ENCODE assay signal across 23 mouse cellular contexts in genomic region chr7:136405391-136405790, GRCm38 (mm10).
DNase-seq lines count a peak whose midpoint lies in the region; ATAC-seq and TF ChIP-seq lines count a peak whose summit lies in the region.
"Had no signal": no experiment of that assay in that cellular context is flagged by ENCODE, and none has a peak within 500 bp of the region (broad histone marks: within the 10 kb centered on the region; RNA-seq: fewer than 3 reads in every experiment).

No protein-coding gene starts in this region.

- DNase-seq in embryonic facial prominence, embryonic 14.5 days (ENCODE audit: low spot score), result peak; percentile 79
- DNase-seq in embryonic facial prominence, embryonic 10.5 days (ENCODE audit: low spot score), result no peak
- peak; percentile 33 for DNase-seq in kidney, adult 11 months
- DNase-seq in limb, embryonic 14.5 days (ENCODE audit: low spot score), result peak; percentile 76
- no peak for DNase-seq in spleen, postnatal 14 days (ENCODE audit: low spot score in 2 of 2)
- DNase-seq: B cell, adult 2 months; cerebellum, adult 11-12 months; cerebellum, postnatal 14 days; gastrocnemius, postnatal 10 days; heart, postnatal 4 days; layer of hippocampus, postnatal 36 days; liver, embryonic 13.5 days; right cerebral cortex, postnatal 25 days; thymus, adult 2 months had no signal

- H3K27me3 ChIP-seq in embryonic facial prominence, embryonic 14.5 days (replicated peaks; ENCODE audit: control insufficient read depth, insufficient read depth, low read length), result no peaks in the 10 kb centered on the region
- H3K27me3 ChIP-seq in embryonic facial prominence, embryonic 10.5 days (replicated peaks; ENCODE audit: low read depth, poor library complexity, severe bottlenecking), result 0 out of 2 replicates have a peak, but pooled peaks cover 6% of the 10 kb centered on the region
- H3K27me3 ChIP-seq in kidney, embryonic 15.5 days, result 0 out of 2 replicates have a peak, but pooled peaks cover 7% of the 10 kb centered on the region
- no peaks in the 10 kb centered on the region for H3K27me3 ChIP-seq in kidney, embryonic 16.5 days (ENCODE audit: insufficient read depth, low read length)
- no peaks in the 10 kb centered on the region for H3K27me3 ChIP-seq in limb, embryonic 14.5 days (ENCODE audit: control insufficient read depth, insufficient read depth, low read length)
- H3K27me3 ChIP-seq: embryonic facial prominence, embryonic 15.5 days; hindbrain, embryonic 15.5 days; liver, embryonic 13.5 days had no signal

- H3K4me2 ChIP-seq in embryonic facial prominence, embryonic 14.5 days (ENCODE audit: low read depth, low read length), result no peak overlapping the region
- H3K4me2 ChIP-seq in kidney, embryonic 15.5 days, result no peak overlapping the region
- H3K4me2 ChIP-seq in kidney, embryonic 16.5 days (replicated peaks; ENCODE audit: low read depth, low read length), result no peak overlapping the region
- H3K4me2 ChIP-seq in limb, embryonic 14.5 days (replicated peaks; ENCODE audit: low read depth, low read length, severe bottlenecking), result no peak overlapping the region
- H3K4me2 ChIP-seq: hindbrain, embryonic 15.5 days; liver, embryonic 13.5 days had no signal

- H3K9me3 ChIP-seq in embryonic facial prominence, embryonic 14.5 days (ENCODE audit: control insufficient read depth, low read length), result no peaks in the 10 kb centered on the region
- H3K9me3 ChIP-seq in embryonic facial prominence, embryonic 10.5 days, result no peaks in the 10 kb centered on the region
- no peaks in the 10 kb centered on the region for H3K9me3 ChIP-seq in kidney, embryonic 15.5 days (replicated peaks)
- no peaks in the 10 kb centered on the region for H3K9me3 ChIP-seq in kidney, embryonic 16.5 days (ENCODE audit: low read length)
- no peaks in the 10 kb centered on the region for H3K9me3 ChIP-seq in limb, embryonic 14.5 days (ENCODE audit: control insufficient read depth, low read length)
- H3K9me3 ChIP-seq: embryonic facial prominence, embryonic 15.5 days; hindbrain, embryonic 15.5 days; liver, embryonic 13.5 days; lung, embryonic 15.5 days; midbrain, embryonic 10.5 days had no signal

- ATAC-seq in embryonic facial prominence, embryonic 14.5 days (ENCODE audit: low read depth), result no peak
- no peak for ATAC-seq in kidney, embryonic 15.5 days (replicated peaks; ENCODE audit: low FRiP score)
- no peak for ATAC-seq in kidney, embryonic 16.5 days (ENCODE audit: low FRiP score, low TSS enrichment)
- ATAC-seq in limb, embryonic 14.5 days (ENCODE audit: low FRiP score, low read depth), result no peak
- ATAC-seq: intestine, embryonic 16.5 days had no signal

- WGBS in embryonic facial prominence, embryonic 14.5 days, result 42% methylated on average over 8 of the region's 8 CpGs
- 83% methylated on average over 8 of the region's 8 CpGs for WGBS in embryonic facial prominence, embryonic 10.5 days
- WGBS in kidney, embryonic 15.5 days, result 36% methylated on average over 8 of the region's 8 CpGs
- WGBS in kidney, embryonic 16.5 days, result 35% methylated on average over 8 of the region's 8 CpGs
- WGBS in limb, embryonic 14.5 days, result 18% methylated on average over 8 of the region's 8 CpGs

- no peak overlapping the region for H3K9ac ChIP-seq in embryonic facial prominence, embryonic 14.5 days (ENCODE audit: low read depth, low read length)
- no peak overlapping the region for H3K9ac ChIP-seq in kidney, embryonic 15.5 days
- H3K9ac ChIP-seq in kidney, embryonic 16.5 days (replicated peaks; ENCODE audit: low read length), result no peak overlapping the region
- no peak overlapping the region for H3K9ac ChIP-seq in limb, embryonic 14.5 days (ENCODE audit: low read depth, low read length, severe bottlenecking)
- H3K9ac ChIP-seq: embryonic facial prominence, embryonic 15.5 days; hindbrain, embryonic 15.5 days; liver, embryonic 13.5 days; lung, embryonic 15.5 days had no signal

- H3K4me1 ChIP-seq in embryonic facial prominence, embryonic 14.5 days (ENCODE audit: control insufficient read depth, insufficient read depth, low read length), result peaks cover 34% of the 10 kb centered on the region
- H3K4me1 ChIP-seq in embryonic facial prominence, embryonic 10.5 days, result peaks cover 22% of the 10 kb centered on the region
- H3K4me1 ChIP-seq in kidney, embryonic 15.5 days, result peaks cover 20% of the 10 kb centered on the region
- peaks cover 17% of the 10 kb centered on the region for H3K4me1 ChIP-seq in kidney, embryonic 16.5 days (ENCODE audit: insufficient read depth, low read length)
- peaks cover 45% of the 10 kb centered on the region for H3K4me1 ChIP-seq in limb, embryonic 14.5 days (ENCODE audit: control insufficient read depth, insufficient read depth, low read length)
- H3K4me1 ChIP-seq: liver, embryonic 13.5 days; midbrain, embryonic 10.5 days had no signal

- H3K36me3 ChIP-seq in embryonic facial prominence, embryonic 14.5 days (ENCODE audit: control insufficient read depth, insufficient read depth, low read length), result no peaks in the 10 kb centered on the region
- no peaks in the 10 kb centered on the region for H3K36me3 ChIP-seq in embryonic facial prominence, embryonic 10.5 days (replicated peaks)
- no peaks in the 10 kb centered on the region for H3K36me3 ChIP-seq in kidney, embryonic 15.5 days
- H3K36me3 ChIP-seq in kidney, embryonic 16.5 days (ENCODE audit: insufficient read depth, low read length), result no peaks in the 10 kb centered on the region
- no peaks in the 10 kb centered on the region for H3K36me3 ChIP-seq in limb, embryonic 14.5 days (ENCODE audit: control insufficient read depth, insufficient read depth, low read length)
- H3K36me3 ChIP-seq: embryonic facial prominence, embryonic 15.5 days; hindbrain, embryonic 15.5 days; liver, embryonic 13.5 days; lung, embryonic 15.5 days; midbrain, embryonic 10.5 days had no signal

- TF ChIP-seq POLR2A in limb, embryonic 14.5 days (IDR thresholded peaks at IDR 0.05; ENCODE audit: borderline replicate concordance, extremely low read depth, insufficient read depth, insufficient read length), result no peak

- H3K27ac ChIP-seq in embryonic facial prominence, embryonic 14.5 days (replicated peaks; ENCODE audit: low read depth, low read length), result no peak overlapping the region
- H3K27ac ChIP-seq in embryonic facial prominence, embryonic 10.5 days (replicated peaks), result no peak overlapping the region
- no peak overlapping the region for H3K27ac ChIP-seq in kidney, embryonic 15.5 days
- H3K27ac ChIP-seq in kidney, embryonic 16.5 days (ENCODE audit: low read length), result 0 out of 2 replicates have a peak overlapping the region, but pooled peaks have one; percentile 16
- peak overlapping the region; percentile 39; the same call in 1 of the 2 replicates for H3K27ac ChIP-seq in limb, embryonic 14.5 days (replicated peaks; ENCODE audit: low read depth, low read length)
- H3K27ac ChIP-seq: heart, adult 2 months; hindbrain, embryonic 15.5 days; liver, embryonic 13.5 days; macrophage; midbrain, embryonic 10.5 days had no signal

- H3K4me3 ChIP-seq in embryonic facial prominence, embryonic 14.5 days (ENCODE audit: low read depth, low read length), result no peak overlapping the region
- no peak overlapping the region for H3K4me3 ChIP-seq in embryonic facial prominence, embryonic 10.5 days
- no peak overlapping the region for H3K4me3 ChIP-seq in kidney, embryonic 15.5 days (replicated peaks)
- no peak overlapping the region for H3K4me3 ChIP-seq in kidney, embryonic 16.5 days (ENCODE audit: low read length)
- H3K4me3 ChIP-seq in limb, embryonic 14.5 days (replicated peaks; ENCODE audit: low read length), result no peak overlapping the region
- H3K4me3 ChIP-seq: embryonic facial prominence, embryonic 15.5 days; hindbrain, embryonic 15.5 days; liver, embryonic 13.5 days; lung, embryonic 15.5 days; midbrain, embryonic 10.5 days had no signal

Comparison
In these comparisons a context has a peak if more than half of its experiments do, and no peak if none do; other contexts are left out.
1. DNase-seq: peak in embryonic facial prominence, embryonic 14.5 days (single experiment), kidney, adult 11 months (single experiment) and limb, embryonic 14.5 days (single experiment); none in embryonic facial prominence, embryonic 10.5 days (single experiment) and spleen, postnatal 14 days (0 of 2).
2. H3K27ac ChIP-seq: peak in kidney, embryonic 16.5 days (single experiment) and limb, embryonic 14.5 days (single experiment); none in embryonic facial prominence, embryonic 14.5 days (single experiment), embryonic facial prominence, embryonic 10.5 days (single experiment) and kidney, embryonic 15.5 days (single experiment).